Mouse (Mus musculus): Measurements from ENCODE around the gene Uri1. TPM values are rescaled to one million over a fixed set of nuclear protein-coding genes. Genes with fewer than 3 reads are reported as not detected.

Gene Uri1
- polyA plus RNA-seq, 1 experiment from 2014 or later, result 8.8 TPM

Other genes starting within 250 kb of the Uri1 start
- gene Zfp536, start 249.9 kb downstream of the Uri1 start, polyA plus RNA-seq (2015; fragmentation: Nextera tagmentation; extraction: Ambion mirVana), result 0.04 and 0.14 TPM in 2 replicates
- 59.0 and 68.6 TPM in 2 replicates for gene Ccne1, start 84.0 kb upstream of the Uri1 start, polyA plus RNA-seq (2015; fragmentation: Nextera tagmentation; extraction: Ambion mirVana)
- 20.2 and 21.6 TPM in 2 replicates for gene 1600014C10Rik, start 159.7 kb upstream of the Uri1 start, polyA plus RNA-seq (2015; fragmentation: Nextera tagmentation; extraction: Ambion mirVana)
- gene Plekhf1, start 204.5 kb upstream of the Uri1 start, polyA plus RNA-seq (2015; fragmentation: Nextera tagmentation; extraction: Ambion mirVana), result 0.52 and 0.54 TPM in 2 replicates
- gene Pop4, start 247.9 kb upstream of the Uri1 start, polyA plus RNA-seq (2015; fragmentation: Nextera tagmentation; extraction: Ambion mirVana), result 11.2 and 12.1 TPM in 2 replicates